Mouse (Mus musculus) C2C12 (cell line): ENCODE results near the gene Slc44a4. TPM values are rescaled to one million over a fixed set of nuclear protein-coding genes. Genes with fewer than 3 reads are reported as not detected.
A peak's percentile ranks its signal among the peaks of the same experiment; 100 is the strongest.

Source experiments
- H3K27me3 ChIP-seq: one replicate; pipeline ENCODE4 v1.6.1; 2011; ENCODE audit not compliant: control insufficient read depth, insufficient read depth, insufficient read length
- H3K36me3 ChIP-seq: one replicate; pipeline ENCODE4 v1.6.1; 2011; ENCODE audit not compliant: control insufficient read depth, insufficient read depth
- H3K4me3 ChIP-seq: one replicate; pipeline ENCODE4 v1.5.1; 2011; ENCODE audit warnings: mild to moderate bottlenecking, control low read depth; ENCODE audit not compliant: poor library complexity, insufficient read depth, severe bottlenecking
- H3K79me2 ChIP-seq: one replicate; pipeline ENCODE4 v1.6.1; 2011; ENCODE audit not compliant: control insufficient read depth, insufficient read depth
- H3K79me3 ChIP-seq: one replicate; pipeline ENCODE4 v1.6.1; 2011; ENCODE audit warnings: low read depth, control low read depth
- H3ac ChIP-seq: one replicate; pipeline ENCODE3; 2011; ENCODE audit warnings: low read depth; ENCODE audit not compliant: control insufficient read depth, insufficient read length
- CEBPB ChIP-seq: IDR thresholded peaks from one replicate; pipeline ENCODE4 v1.6.1; 2011; ENCODE audit warnings: low read depth, mild to moderate bottlenecking, control low read depth, moderate library complexity
- CTCF ChIP-seq: IDR thresholded peaks from one replicate; pipeline ENCODE4 v1.5.1; 2011; ENCODE audit not compliant: control insufficient read depth, insufficient read depth, insufficient read length
- FOSL1 ChIP-seq: IDR thresholded peaks from one replicate; pipeline ENCODE4 v1.8.0; 2011; ENCODE audit warnings: mild to moderate bottlenecking, low read length; ENCODE audit not compliant: poor library complexity, insufficient read depth, severe bottlenecking
- MAX ChIP-seq: IDR thresholded peaks from one replicate; pipeline ENCODE4 v1.6.1; 2011; ENCODE audit warnings: mild to moderate bottlenecking, control low read depth
- MYOD1 ChIP-seq: IDR thresholded peaks from one replicate; pipeline ENCODE4 v1.6.1; 2011; ENCODE audit warnings: low read depth; ENCODE audit not compliant: control insufficient read depth, insufficient read length
- MYOG ChIP-seq: IDR thresholded peaks from one replicate; pipeline ENCODE4 v1.6.1; 2011; ENCODE audit not compliant: control insufficient read depth, insufficient read length; ENCODE audit errors: extremely low read depth
- USF1 ChIP-seq: IDR thresholded peaks from one replicate; pipeline ENCODE4 v1.6.1; 2011; ENCODE audit warnings: low read depth, mild to moderate bottlenecking, control low read depth, moderate library complexity
- polyA plus RNA-seq: library from polyadenylated mRNA; unstranded; fragments of >200 nt; fragmentation: generic; extraction: Trizol; gene quantifications from one replicate; pipeline ENCODE4 v1.2.1, GENCODE M21; 2012; ENCODE audit warnings: missing spikeins

Slc44a4 gene
- polyA plus RNA-seq, 1 experiment: 0.06 TPM

DNA sequence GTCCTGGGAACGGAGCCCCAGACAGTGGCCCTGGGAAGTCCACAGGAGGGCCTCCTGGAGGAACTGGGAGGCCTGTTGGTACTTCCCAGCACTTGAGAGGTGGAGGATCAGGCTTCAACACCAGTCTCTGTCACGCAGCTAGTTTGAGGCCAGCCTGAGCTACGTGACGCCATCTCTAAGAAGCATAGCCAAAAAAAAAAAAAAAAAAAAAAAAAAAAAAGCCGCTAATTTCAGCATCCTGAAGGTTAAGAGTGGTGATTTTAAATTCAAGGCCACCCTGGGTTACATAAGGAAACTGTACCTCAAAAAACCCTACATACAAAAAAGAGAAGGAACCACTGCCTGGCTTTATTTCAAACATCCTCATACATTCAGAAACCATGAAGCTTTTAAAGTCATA, 10.0 kb downstream of the Slc44a4 start:
- Histone ChIP-seq H3ac (no peak overlapping the region), H3K79me2 (no peaks in the 10 kb centered on the region), H3K36me3 (no peaks in the 10 kb centered on the region), H3K27me3 (no peaks in the 10 kb centered on the region), H3K79me3 (no peaks in the 10 kb centered on the region), H3K4me3 (no peak overlapping the region)
- TF ChIP-seq CTCF (no peak), MYOD1 (no peak), MAX (no peak)

DNA sequence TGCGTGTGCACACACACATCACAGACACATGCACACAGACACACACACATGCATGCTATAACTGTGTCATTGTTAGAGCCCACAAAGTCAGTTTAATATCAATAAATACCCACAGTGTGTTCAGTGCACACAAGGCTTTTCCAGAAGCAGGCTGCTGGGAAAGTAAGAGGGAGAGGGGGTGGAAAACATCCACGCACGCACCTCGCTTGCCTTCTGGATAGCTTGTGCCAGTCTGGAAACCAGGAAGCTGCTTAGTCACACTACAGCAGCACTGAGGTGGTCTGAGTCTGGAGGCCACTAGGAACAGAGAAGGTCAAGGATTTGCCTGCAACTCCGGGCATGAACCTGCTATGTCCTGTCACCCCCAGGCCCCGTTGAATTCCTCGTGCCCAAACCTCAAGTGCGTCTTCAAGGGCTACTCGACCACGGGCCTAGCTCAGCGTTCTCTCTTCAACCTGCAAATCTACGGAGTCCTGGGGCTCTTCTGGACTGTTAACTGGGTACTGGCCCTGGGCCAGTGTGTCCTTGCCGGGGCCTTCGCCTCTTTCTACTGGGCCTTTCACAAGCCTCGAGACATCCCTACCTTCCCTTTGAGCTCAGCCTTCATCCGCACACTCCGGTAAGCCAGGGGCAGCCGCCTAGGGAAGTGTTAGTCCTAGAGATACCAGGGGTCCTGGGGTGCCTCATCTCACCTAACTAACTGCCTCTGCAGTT, 13.2 kb downstream of the Slc44a4 start:
- Histone ChIP-seq H3K79me2 (no peaks in the 10 kb centered on the region), H3K27me3 (no peaks in the 10 kb centered on the region), H3K4me3 (no peak overlapping the region), H3K36me3 (no peaks in the 10 kb centered on the region), H3ac (no peak overlapping the region), H3K79me3 (no peaks in the 10 kb centered on the region)
- no peak for TF ChIP-seq MYOG
- no peak for TF ChIP-seq CEBPB
- TF ChIP-seq MAX: no peak
- TF ChIP-seq CTCF: no peak
- TF ChIP-seq FOSL1: no peak
- no peak for TF ChIP-seq USF1
- TF ChIP-seq MYOD1: no peak

GRCm38 (mm10) chr17:34928841-34929240, 14.6 kb downstream of the Slc44a4 start:
- Histone ChIP-seq H3ac (no peak overlapping the region), H3K27me3 (no peaks in the 10 kb centered on the region), H3K36me3 (no peaks in the 10 kb centered on the region), H3K79me3 (no peaks in the 10 kb centered on the region), H3K4me3 (no peak overlapping the region), H3K79me2 (no peaks in the 10 kb centered on the region)
- TF ChIP-seq MYOD1 (no peak), CEBPB (no peak), CTCF (no peak), FOSL1 (no peak), MAX (no peak), MYOG (no peak), USF1 (no peak)

GRCm38 (mm10) chr17:34931061-34931734, 16.9 kb downstream of the Slc44a4 start, which contains the start of gene Neu1:
Neu1 (plus strand) TSS chr17:34931253.
- no peaks in the 10 kb centered on the region for H3K79me2 ChIP-seq
- H3K79me3 ChIP-seq: no peaks in the 10 kb centered on the region
- H3K4me3 ChIP-seq: peak within 1 kb of the TSS; percentile 55
- H3K27me3 ChIP-seq: no peaks in the 10 kb centered on the region
- H3K36me3 ChIP-seq: no peaks in the 10 kb centered on the region
- peak within 1 kb of the TSS; percentile 64 for H3ac ChIP-seq
- TF ChIP-seq MYOG: no peak
- TF ChIP-seq MAX: no peak
- no peak for TF ChIP-seq MYOD1
- TF ChIP-seq CTCF: peak; percentile 25
- TF ChIP-seq USF1: peak; percentile 92
- no peak for TF ChIP-seq FOSL1
- TF ChIP-seq CEBPB: no peak

DNA sequence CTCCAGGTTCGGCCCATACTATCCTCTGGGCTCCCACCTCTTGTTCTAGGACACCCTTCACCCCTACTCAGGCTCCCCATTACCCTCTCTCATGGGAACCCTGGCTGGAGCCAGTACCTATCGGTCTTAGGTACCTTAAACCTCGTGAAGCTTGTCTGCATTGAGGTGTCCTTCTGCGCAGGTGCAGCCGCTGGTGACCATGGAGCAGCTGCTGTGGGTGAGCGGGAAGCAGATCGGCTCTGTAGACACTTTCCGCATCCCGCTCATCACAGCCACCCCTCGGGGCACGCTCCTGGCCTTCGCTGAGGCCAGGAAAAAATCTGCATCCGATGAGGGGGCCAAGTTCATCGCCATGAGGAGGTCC, 17.5 kb downstream of the Slc44a4 start:
- no peaks in the 10 kb centered on the region for H3K79me2 ChIP-seq
- peak overlapping the region; percentile 55 for H3K4me3 ChIP-seq
- peak overlapping the region; percentile 64 for H3ac ChIP-seq
- no peaks in the 10 kb centered on the region for H3K27me3 ChIP-seq
- H3K79me3 ChIP-seq: no peaks in the 10 kb centered on the region
- no peak for TF ChIP-seq CEBPB
- TF ChIP-seq MAX: no peak
- no peak for TF ChIP-seq USF1
- TF ChIP-seq FOSL1: no peak
- TF ChIP-seq MYOG: no peak
- TF ChIP-seq MYOD1: no peak
- no peak for TF ChIP-seq CTCF
- no peaks in the 10 kb centered on the region for H3K36me3 ChIP-seq

DNA sequence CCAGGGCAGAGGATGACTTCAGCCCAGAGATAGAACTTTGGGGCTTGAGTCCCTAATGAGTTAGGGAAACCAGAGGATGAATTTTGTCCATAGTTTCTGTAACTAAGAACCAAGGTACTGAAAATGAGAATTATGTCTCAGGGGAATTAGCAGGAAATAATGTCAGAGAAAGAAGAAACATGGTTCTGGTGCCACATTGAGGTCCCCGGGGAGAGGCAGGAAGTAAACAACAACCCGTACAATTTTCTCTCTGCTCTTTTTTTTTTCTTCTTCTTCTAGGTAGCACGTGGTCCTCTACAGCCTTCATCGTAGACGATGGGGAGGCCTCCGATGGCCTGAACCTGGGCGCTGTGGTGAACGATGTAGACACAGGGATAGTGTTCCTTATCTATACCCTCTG, 18.0 kb downstream of the Slc44a4 start:
- no peak for TF ChIP-seq MYOG
- no peak for TF ChIP-seq FOSL1
- TF ChIP-seq CTCF: no peak
- no peak for TF ChIP-seq USF1
- TF ChIP-seq CEBPB: no peak
- TF ChIP-seq MYOD1: no peak
- Histone ChIP-seq H3K4me3 (no peak overlapping the region), H3K36me3 (no peaks in the 10 kb centered on the region)

More for the DNA sequence above, 18.0 kb downstream of the Slc44a4 start:
- no peaks in the 10 kb centered on the region for H3K27me3 ChIP-seq
- H3K79me3 ChIP-seq: no peaks in the 10 kb centered on the region
- no peaks in the 10 kb centered on the region for H3K79me2 ChIP-seq
- H3ac ChIP-seq: no peak overlapping the region
